Mouse (Mus musculus) left cerebral cortex, adult 11 months (tissue): Measurements from ENCODE around the gene Gstt1.

Source experiments
- DNase-seq: peaks from one replicate; pipeline ENCODE4 v3.0.0; 2022; ENCODE audit warnings: low spot score

Gstt1 gene

GRCm38 (mm10) chr10:75763682-75764518 is 34.5 kb downstream of the Gstt1 start, which contains the start of gene Cabin1:
Cabin1 (minus strand) TSS chr10:75764341.
- peak; percentile 97 for DNase-seq

GRCm38 (mm10) chr10:75762413-75762812 is 36.0 kb downstream of the Gstt1 start:
- DNase-seq, result no peak

- DNase-seq, result no peak
Observed at GRCm38 (mm10) chr10:75760311-75760710, 38.1 kb downstream of the Gstt1 start.

GRCm38 (mm10) chr10:75756719-75757118 is 41.7 kb downstream of the Gstt1 start:
- no peak for DNase-seq

GRCm38 (mm10) chr10:75744017-75744416 is 54.4 kb downstream of the Gstt1 start:
- DNase-seq, result peak; percentile 73

GRCm38 (mm10) chr10:75743369-75743768 is 55.0 kb downstream of the Gstt1 start:
- DNase-seq, result peak; percentile 62

DNA sequence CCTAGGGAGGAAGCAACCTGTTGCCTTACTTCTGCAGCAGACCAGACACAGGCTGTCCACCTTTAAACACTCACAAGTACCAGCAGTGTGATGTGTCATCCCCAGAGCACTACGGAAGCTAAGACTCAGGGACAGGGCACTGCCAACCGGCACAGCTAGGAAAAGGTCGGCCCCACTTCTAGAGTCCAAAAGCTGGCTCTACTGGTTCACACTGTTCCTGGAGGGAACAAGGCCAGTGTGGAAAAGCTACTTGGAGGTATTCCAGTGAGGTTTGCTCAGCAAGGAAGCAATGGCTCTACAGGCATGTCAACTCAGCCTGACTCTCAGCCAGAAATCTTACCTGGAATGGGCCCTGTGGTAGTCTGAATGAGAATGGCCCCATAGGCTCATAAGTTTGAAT is 57.5 kb downstream of the Gstt1 start:
- no peak for DNase-seq
